Mouse (Mus musculus): ENCODE results near the gene Ctsf. TPM values are rescaled to one million over a fixed set of nuclear protein-coding genes. Genes with fewer than 3 reads are reported as not detected.
A peak's percentile ranks its signal among the peaks of the same experiment; 100 is the strongest.

Ctsf gene
- polyA plus RNA-seq, 1 experiment from 2014 or later = 61.8 TPM

GRCm38 (mm10) chr19:4833977-4834376 is 21.0 kb upstream of the Ctsf start:
- peaks cover 11% of the 10 kb centered on the region for H3K4me1 ChIP-seq
- H3K9ac ChIP-seq = no peak overlapping the region
- no peaks in the 10 kb centered on the region for H3K9me3 ChIP-seq
- H3K27me3 ChIP-seq (replicated peaks) = no peaks in the 10 kb centered on the region
- no peak overlapping the region for H3K27ac ChIP-seq
- 84% methylated on average over 8 of the region's 8 CpGs for WGBS
- ATAC-seq (ENCODE audit: low FRiP score, low read depth) = no peak
- no peak overlapping the region for H3K4me2 ChIP-seq (replicated peaks)
- H3K4me3 ChIP-seq = no peak overlapping the region
- peaks cover 15% of the 10 kb centered on the region for H3K36me3 ChIP-seq

DNA sequence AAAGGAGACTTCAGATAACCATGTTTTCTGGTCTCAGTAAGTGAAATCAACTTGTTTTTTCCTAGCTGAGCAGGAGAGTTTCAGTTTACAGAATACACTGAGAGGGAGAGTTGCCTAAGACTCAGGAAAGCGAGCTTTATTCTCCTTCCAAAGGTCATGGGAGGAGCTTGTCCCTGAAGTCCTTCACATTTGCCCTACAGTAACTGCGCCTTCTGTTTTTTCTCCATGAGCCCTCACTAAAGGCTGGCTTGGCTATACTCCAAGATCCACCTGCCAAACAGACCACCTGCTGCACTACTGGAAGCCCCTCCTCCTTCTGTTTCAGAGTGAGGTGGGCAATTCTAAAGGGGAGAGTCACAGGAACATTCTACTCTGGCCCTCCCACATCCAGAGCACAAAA is 18.8 kb upstream of the Ctsf start:
- no peak overlapping the region for H3K27ac ChIP-seq
- no peak overlapping the region for H3K4me3 ChIP-seq
- no peaks in the 10 kb centered on the region for H3K9me3 ChIP-seq
- no peak for ATAC-seq (ENCODE audit: low FRiP score, low read depth)
- H3K9ac ChIP-seq = no peak overlapping the region
- peaks cover 12% of the 10 kb centered on the region; the same call in 1 of the 2 replicates for H3K36me3 ChIP-seq
- no peak overlapping the region for H3K4me2 ChIP-seq (replicated peaks)
- H3K4me1 ChIP-seq = peaks cover 19% of the 10 kb centered on the region
- peaks cover 15% of the 10 kb centered on the region for H3K27me3 ChIP-seq (replicated peaks)
- 88% methylated on average over 2 of the region's 2 CpGs for WGBS

- WGBS = 89% methylated on average over 6 of the region's 6 CpGs
- Histone ChIP-seq H3K27me3 (replicated peaks) (peaks cover 22% of the 10 kb centered on the region), H3K27ac (no peak overlapping the region), H3K4me3 (no peak overlapping the region), H3K9ac (no peak overlapping the region), H3K9me3 (no peaks in the 10 kb centered on the region), H3K4me1 (peaks cover 19% of the 10 kb centered on the region), H3K36me3 (peaks cover 10% of the 10 kb centered on the region; the same call in 1 of the 2 replicates), H3K4me2 (replicated peaks) (no peak overlapping the region)
- no peak for ATAC-seq (ENCODE audit: low FRiP score, low read depth)
These were observed 17.9 kb upstream of the Ctsf start for GRCm38 (mm10) chr19:4837049-4837448.

- Histone ChIP-seq H3K9me3 (no peaks in the 10 kb centered on the region), H3K27me3 (replicated peaks) (peaks cover 22% of the 10 kb centered on the region), H3K4me2 (replicated peaks) (peak overlapping the region; percentile 97), H3K36me3 (0 out of 2 replicates have a peak, but pooled peaks cover 3% of the 10 kb centered on the region), H3K4me3 (peak overlapping the region; percentile 57), H3K4me1 (peaks cover 19% of the 10 kb centered on the region), H3K27ac (no peak overlapping the region), H3K9ac (peak overlapping the region; percentile 63)
- WGBS = 41% methylated on average over 10 of the region's 10 CpGs
- 0 out of 2 replicates have a peak, but pooled peaks have one; percentile 21 for ATAC-seq (ENCODE audit: low FRiP score, low read depth)
These were observed 16.3 kb upstream of the Ctsf start for GRCm38 (mm10) chr19:4838526-4839140.

DNA sequence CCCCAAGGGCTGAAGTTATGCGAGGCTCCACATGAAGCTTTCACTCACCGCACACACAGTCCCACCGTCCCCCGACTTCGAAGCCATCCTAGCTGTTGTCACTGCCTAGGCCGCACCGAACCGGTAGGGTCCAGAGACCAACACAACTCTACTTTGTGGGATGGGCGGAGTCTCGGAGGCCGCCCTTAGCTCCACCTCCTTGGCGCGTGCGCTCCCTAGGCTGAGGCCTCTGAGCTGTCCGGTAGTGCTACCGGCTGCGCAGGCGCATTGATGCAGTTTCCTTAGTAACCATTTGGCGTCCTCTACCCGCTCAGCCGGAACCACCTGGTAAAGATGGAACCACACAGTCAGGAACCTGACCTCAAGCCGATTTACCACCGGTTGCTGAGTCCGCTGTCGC is 15.8 kb upstream of the Ctsf start, which contains the start of the genes Ccs and Ccdc87:
TSS of gene Ccs (minus strand) at position 184 of the 400 bp plus-strand sequence.
TSS of gene Ccdc87 (plus strand) at position 218 of the 400 bp plus-strand sequence.
- Histone ChIP-seq H3K27ac (no peak within 1 kb of the TSS), H3K36me3 (0 out of 2 replicates have a peak, but pooled peaks cover 3% of the 10 kb centered on the region), H3K27me3 (replicated peaks) (peaks cover 22% of the 10 kb centered on the region), H3K4me2 (replicated peaks) (peak within 1 kb of the TSS; percentile 97), H3K9ac (peak within 1 kb of the TSS; percentile 63), H3K9me3 (no peaks in the 10 kb centered on the region), H3K4me1 (peaks cover 19% of the 10 kb centered on the region), H3K4me3 (peak within 1 kb of the TSS; percentile 57)
- WGBS = under 1% methylated on average over 25 of the region's 25 CpGs
- ATAC-seq (ENCODE audit: low FRiP score, low read depth) = peak; percentile 98

GRCm38 (mm10) chr19:4840848-4841247 is 14.1 kb upstream of the Ctsf start:
- no peak overlapping the region for H3K4me2 ChIP-seq (replicated peaks)
- no peaks in the 10 kb centered on the region for H3K36me3 ChIP-seq
- no peak overlapping the region for H3K4me3 ChIP-seq
- peaks cover 19% of the 10 kb centered on the region for H3K4me1 ChIP-seq
- peaks cover 22% of the 10 kb centered on the region for H3K27me3 ChIP-seq (replicated peaks)
- WGBS = 85% methylated on average over 9 of the region's 9 CpGs
- no peak for ATAC-seq (ENCODE audit: low FRiP score, low read depth)
- no peaks in the 10 kb centered on the region for H3K9me3 ChIP-seq
- H3K9ac ChIP-seq = no peak overlapping the region
- no peak overlapping the region for H3K27ac ChIP-seq

DNA sequence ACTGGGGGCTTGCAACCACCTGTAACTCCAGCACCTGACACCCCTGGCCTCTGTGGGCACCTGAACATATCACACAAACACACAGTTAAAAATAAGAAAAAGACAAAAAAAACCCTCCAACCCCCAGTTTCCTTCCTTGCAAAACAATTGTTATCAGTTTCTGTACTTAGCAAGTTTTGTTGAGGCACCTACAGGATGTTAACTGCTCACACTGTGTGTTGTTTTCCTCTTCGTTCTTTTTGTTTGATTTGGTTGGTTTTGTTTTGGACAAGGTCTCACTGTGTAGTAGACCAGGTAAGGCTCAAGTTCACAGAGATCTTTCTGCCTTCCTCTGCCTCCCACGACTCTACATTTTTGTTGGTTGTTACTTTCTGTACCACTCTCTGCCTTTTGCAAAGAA is 12.3 kb upstream of the Ctsf start:
- no peak overlapping the region for H3K9ac ChIP-seq
- H3K4me1 ChIP-seq = peaks cover 19% of the 10 kb centered on the region
- H3K27me3 ChIP-seq (replicated peaks) = peaks cover 22% of the 10 kb centered on the region
- no peaks in the 10 kb centered on the region for H3K36me3 ChIP-seq
- no peak for ATAC-seq (ENCODE audit: low FRiP score, low read depth)
- H3K27ac ChIP-seq = no peak overlapping the region
- H3K9me3 ChIP-seq = no peaks in the 10 kb centered on the region
- H3K4me2 ChIP-seq (replicated peaks) = no peak overlapping the region
- H3K4me3 ChIP-seq = no peak overlapping the region
- 71% methylated on average over 2 of the region's 2 CpGs for WGBS

DNA sequence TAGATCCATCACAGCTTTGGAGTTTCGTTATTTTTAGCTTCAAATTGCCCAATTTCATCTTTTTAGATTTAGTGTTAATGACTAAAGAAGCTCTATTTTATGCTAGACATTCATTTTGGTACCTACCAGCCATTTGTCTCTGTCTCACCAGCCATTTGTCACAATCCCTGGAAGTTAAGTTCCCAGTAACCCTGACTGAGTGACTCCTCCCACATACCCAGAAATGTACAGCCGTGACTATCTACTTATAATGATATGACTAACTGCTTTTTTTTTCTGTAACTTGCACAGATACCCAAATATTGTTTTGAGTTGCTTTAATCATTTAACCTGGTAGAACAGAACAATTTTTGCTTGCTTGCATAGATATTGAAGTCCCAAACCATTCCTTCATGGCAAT is 9.1 kb upstream of the Ctsf start:
- Histone ChIP-seq H3K4me2 (replicated peaks) (no peak overlapping the region), H3K9ac (no peak overlapping the region), H3K27ac (no peak overlapping the region), H3K9me3 (no peaks in the 10 kb centered on the region), H3K4me1 (no peaks in the 10 kb centered on the region), H3K36me3 (no peaks in the 10 kb centered on the region), H3K4me3 (no peak overlapping the region), H3K27me3 (replicated peaks) (peaks cover 10% of the 10 kb centered on the region)
- 77% methylated on average over 2 of the region's 2 CpGs for WGBS
- ATAC-seq (ENCODE audit: low FRiP score, low read depth) = no peak

DNA sequence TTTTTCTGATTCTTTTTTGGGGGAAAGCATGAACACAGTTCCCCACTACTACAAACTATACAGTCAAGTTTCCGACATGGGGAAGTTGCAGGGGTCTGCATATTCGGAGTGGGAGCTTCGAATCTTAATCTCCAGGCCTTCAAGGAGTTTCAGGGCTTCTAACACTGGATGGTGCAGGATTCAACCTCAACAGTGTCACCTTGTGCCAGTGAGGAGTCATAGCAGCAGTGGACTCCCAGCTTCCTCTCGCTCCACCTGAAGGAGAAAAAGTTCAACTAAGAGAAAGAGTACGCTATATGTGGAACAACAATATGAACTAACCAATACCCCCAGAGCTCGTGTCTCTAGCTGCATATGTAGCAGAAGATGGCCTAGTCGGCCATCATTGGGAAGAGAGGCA is 7.4 kb upstream of the Ctsf start:
- no peak overlapping the region for H3K4me2 ChIP-seq (replicated peaks)
- no peaks in the 10 kb centered on the region for H3K9me3 ChIP-seq
- H3K9ac ChIP-seq = no peak overlapping the region
- ATAC-seq (ENCODE audit: low FRiP score, low read depth) = no peak
- 47% methylated on average over 7 of the region's 7 CpGs for WGBS
- H3K36me3 ChIP-seq = no peaks in the 10 kb centered on the region
- no peak overlapping the region for H3K27ac ChIP-seq
- H3K27me3 ChIP-seq (replicated peaks) = no peaks in the 10 kb centered on the region
- no peak overlapping the region for H3K4me3 ChIP-seq
- H3K4me1 ChIP-seq = no peaks in the 10 kb centered on the region

DNA sequence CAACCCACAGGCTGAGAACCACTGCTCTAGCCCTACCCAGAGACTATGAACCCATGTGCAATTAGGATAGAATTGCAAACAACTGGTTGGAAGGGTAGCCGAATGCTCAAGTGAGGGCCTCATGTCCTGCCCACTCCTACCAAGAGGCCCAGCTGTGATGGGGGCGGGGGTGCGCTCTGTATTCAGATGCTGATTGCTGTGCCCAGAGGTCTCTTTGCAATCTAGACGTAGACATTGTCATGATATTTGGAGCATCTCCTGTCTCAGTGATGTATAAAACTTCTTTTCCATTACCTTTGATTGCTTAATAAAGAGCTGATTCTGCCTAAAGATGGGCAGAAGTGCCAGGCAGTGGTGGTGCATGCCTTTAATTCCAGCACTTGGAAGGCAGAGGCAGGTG is 5.1 kb upstream of the Ctsf start:
- H3K9ac ChIP-seq = no peak overlapping the region
- no peak overlapping the region for H3K4me3 ChIP-seq
- no peaks in the 10 kb centered on the region for H3K27me3 ChIP-seq (replicated peaks)
- no peak overlapping the region for H3K4me2 ChIP-seq (replicated peaks)
- no peak overlapping the region for H3K27ac ChIP-seq
- no peaks in the 10 kb centered on the region for H3K36me3 ChIP-seq
- 37% methylated on average over 4 of the region's 4 CpGs for WGBS
- ATAC-seq (ENCODE audit: low FRiP score, low read depth) = no peak
- 0 out of 2 replicates have a peak, but pooled peaks cover 4% of the 10 kb centered on the region for H3K4me1 ChIP-seq
- no peaks in the 10 kb centered on the region for H3K9me3 ChIP-seq

- Histone ChIP-seq H3K4me1 (peaks cover 6% of the 10 kb centered on the region; the same call in 1 of the 2 replicates), H3K27ac (no peak overlapping the region), H3K9me3 (no peaks in the 10 kb centered on the region), H3K27me3 (replicated peaks) (no peaks in the 10 kb centered on the region), H3K4me2 (replicated peaks) (no peak overlapping the region), H3K9ac (no peak overlapping the region), H3K36me3 (no peaks in the 10 kb centered on the region), H3K4me3 (no peak overlapping the region)
- ATAC-seq (ENCODE audit: low FRiP score, low read depth) = no peak
- WGBS = 48% methylated on average over 5 of the region's 5 CpGs
These were observed 4.6 kb upstream of the Ctsf start for GRCm38 (mm10) chr19:4850281-4850680.

DNA sequence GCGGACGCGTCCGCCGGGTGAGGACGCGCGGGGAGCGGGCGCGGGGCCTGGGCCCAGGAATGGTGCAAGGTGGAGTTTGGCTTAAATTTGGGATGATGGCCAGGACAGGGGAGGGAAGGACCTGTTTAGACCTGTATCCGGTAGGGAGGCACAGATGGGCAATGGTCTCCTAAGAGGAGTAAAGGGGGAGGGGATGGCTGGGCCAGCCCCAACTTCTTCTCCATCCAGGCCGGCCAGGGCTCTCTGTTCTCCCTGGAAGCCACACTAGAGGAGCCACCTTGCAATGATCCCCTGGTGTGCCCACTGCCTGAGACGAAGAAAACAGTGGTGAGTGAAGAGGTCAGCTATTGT is 515 bp downstream of the Ctsf start:
- peak overlapping the region; percentile 99 for H3K4me2 ChIP-seq (replicated peaks)
- H3K36me3 ChIP-seq = 0 out of 2 replicates have a peak, but pooled peaks cover 3% of the 10 kb centered on the region
- no peaks in the 10 kb centered on the region for H3K9me3 ChIP-seq
- peaks cover 16% of the 10 kb centered on the region; the same call in 1 of the 2 replicates for H3K4me1 ChIP-seq
- peak overlapping the region; percentile 53; the same call in 1 of the 2 replicates for H3K27ac ChIP-seq
- 2% methylated on average over 14 of the region's 14 CpGs for WGBS
- 0 out of 2 replicates have a peak, but pooled peaks have one; percentile 25 for ATAC-seq (ENCODE audit: low FRiP score, low read depth)
- peak overlapping the region; percentile 52 for H3K4me3 ChIP-seq
- peak overlapping the region; percentile 74 for H3K9ac ChIP-seq
- 0 out of 2 replicates have a peak, but pooled peaks cover 3% of the 10 kb centered on the region for H3K27me3 ChIP-seq (replicated peaks)

DNA sequence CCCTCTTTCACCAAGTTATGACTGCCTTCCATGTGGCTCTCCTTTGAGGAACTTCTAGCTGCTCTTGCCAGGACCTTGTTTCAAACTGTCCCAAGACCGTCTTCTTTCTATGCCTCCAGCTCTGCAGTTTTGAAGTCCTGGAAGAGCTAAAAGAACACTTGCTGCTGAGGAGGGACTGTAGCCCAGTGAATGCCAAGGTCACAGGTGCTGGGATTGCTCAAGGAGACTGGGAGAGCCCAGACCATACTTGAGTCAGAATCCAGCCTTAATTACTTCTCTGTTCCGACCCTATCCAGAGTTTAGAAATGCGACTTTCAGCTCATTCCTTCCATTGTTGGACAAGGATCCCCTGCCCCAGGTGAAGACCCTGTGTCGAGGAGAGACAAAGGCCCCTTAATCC is 1.0 kb downstream of the Ctsf start:
- Histone ChIP-seq H3K4me2 (replicated peaks) (peak overlapping the region; percentile 99), H3K9me3 (no peaks in the 10 kb centered on the region), H3K9ac (no peak overlapping the region), H3K4me1 (peaks cover 16% of the 10 kb centered on the region; the same call in 1 of the 2 replicates), H3K27me3 (replicated peaks) (0 out of 2 replicates have a peak, but pooled peaks cover 3% of the 10 kb centered on the region), H3K4me3 (peak overlapping the region; percentile 52), H3K27ac (no peak overlapping the region), H3K36me3 (peaks cover 6% of the 10 kb centered on the region; the same call in 1 of the 2 replicates)
- WGBS = 76% methylated on average over 4 of the region's 4 CpGs
- no peak for ATAC-seq (ENCODE audit: low FRiP score, low read depth)
